Mouse (Mus musculus) lung, postnatal 14 days (tissue): ENCODE results near the gene Rab10.
A peak's percentile ranks its signal among the peaks of the same experiment; 100 is the strongest.

Experiments used
- DNase-seq: peaks from one replicate; pipeline ENCODE4 v3.0.0; 2021

The Rab10 gene

GRCm38 (mm10) chr12:3235646-3236161 is 74.1 kb downstream of the Rab10 start:
- peak; percentile 96 for DNase-seq

GRCm38 (mm10) chr12:3235124-3235631 is 74.6 kb downstream of the Rab10 start:
- DNase-seq = peak; percentile 87

- DNase-seq = no peak
Measured at GRCm38 (mm10) chr12:3234061-3234460, 75.7 kb downstream of the Rab10 start.

DNA sequence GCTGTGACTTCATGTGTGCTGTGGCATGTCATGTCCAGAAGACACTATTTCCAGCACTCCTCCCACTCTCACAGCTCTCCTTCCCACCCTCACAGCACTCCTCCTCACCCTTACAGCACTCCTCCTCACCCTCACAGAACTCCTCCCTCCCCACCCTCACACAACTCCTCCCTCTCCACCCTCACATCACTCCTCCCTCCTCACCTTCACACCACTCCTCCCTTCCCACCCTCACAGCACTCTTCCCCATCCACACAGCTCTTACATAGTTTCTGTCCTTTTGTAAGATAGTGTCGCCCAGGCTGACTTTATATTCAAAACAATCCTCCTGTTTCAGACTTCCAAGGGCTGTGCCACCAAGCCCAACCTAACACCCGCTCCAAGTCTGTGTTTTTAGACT is 86.4 kb downstream of the Rab10 start:
- no peak for DNase-seq

GRCm38 (mm10) chr12:3210181-3210580 is 99.6 kb downstream of the Rab10 start:
- DNase-seq = no peak

DNA sequence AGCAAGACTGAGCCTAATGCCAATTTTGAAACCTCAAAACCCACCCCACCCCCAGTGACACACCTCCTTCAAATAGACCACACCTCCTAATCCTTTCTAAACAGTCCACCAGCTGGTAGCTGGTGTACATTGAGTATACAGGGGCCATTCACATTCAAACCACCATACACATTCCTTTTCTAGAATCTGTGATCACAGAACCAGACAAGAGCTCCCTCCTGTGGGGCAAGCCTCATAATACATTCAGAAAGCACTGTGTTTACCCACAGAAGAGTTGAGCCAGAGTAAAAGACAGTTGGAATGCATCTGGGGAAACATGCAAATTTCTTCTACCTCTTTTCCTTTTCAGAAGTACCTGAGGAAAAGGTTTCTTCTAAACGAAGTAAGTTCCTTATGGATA is 100.6 kb downstream of the Rab10 start:
- DNase-seq = no peak
